Mouse (Mus musculus) NIH3T3 (cell line): Measurements from ENCODE around the gene 1600012H06Rik.
"Not testable (repeated sequence)": the region's sequence is repeated elsewhere in the genome, so short reads cannot be mapped to it uniquely, and the experiment has no call there.

Experiments used
- DNase-seq: peaks from one replicate; pipeline ENCODE4 v3.0.0-alpha.2; 2012; ENCODE audit warnings: low read depth

The 1600012H06Rik gene

GRCm38 (mm10) chr17:14943009-14943728, at the start of gene 1600012H06Rik, which contains the start of gene Wdr27:
TSS of gene 1600012H06Rik (plus strand) at chr17:14943184.
TSS of gene Wdr27 (minus strand) at chr17:14943158.
- DNase-seq = peak; percentile 100

- peak; percentile 53 for DNase-seq
Measured at GRCm38 (mm10) chr17:14895058-14895457, 47.9 kb upstream of the 1600012H06Rik start.

- DNase-seq = no peak
Measured at GRCm38 (mm10) chr17:14898972-14899371, 44.0 kb upstream of the 1600012H06Rik start.

GRCm38 (mm10) chr17:14903212-14903611, 39.8 kb upstream of the 1600012H06Rik start:
- no peak for DNase-seq

GRCm38 (mm10) chr17:14904206-14904605, 38.8 kb upstream of the 1600012H06Rik start:
- no peak for DNase-seq

GRCm38 (mm10) chr17:14904637-14905265, 38.2 kb upstream of the 1600012H06Rik start:
- DNase-seq = peak; percentile 94

- peak; percentile 75 for DNase-seq
Measured at GRCm38 (mm10) chr17:14906611-14907010, 36.4 kb upstream of the 1600012H06Rik start.

GRCm38 (mm10) chr17:14907136-14907535, 35.8 kb upstream of the 1600012H06Rik start:
- DNase-seq = no peak

GRCm38 (mm10) chr17:14909331-14909730, 33.7 kb upstream of the 1600012H06Rik start:
- DNase-seq = no peak

GRCm38 (mm10) chr17:14910771-14911170, 32.2 kb upstream of the 1600012H06Rik start:
- peak; percentile 32 for DNase-seq

- DNase-seq = peak; percentile 41
Measured at GRCm38 (mm10) chr17:14912420-14912819, 30.6 kb upstream of the 1600012H06Rik start.

- no peak for DNase-seq
Measured at GRCm38 (mm10) chr17:14912981-14913380, 30.0 kb upstream of the 1600012H06Rik start.

GRCm38 (mm10) chr17:14914401-14914800, 28.6 kb upstream of the 1600012H06Rik start:
- DNase-seq = no peak

GRCm38 (mm10) chr17:14917866-14918265, 25.1 kb upstream of the 1600012H06Rik start:
- DNase-seq = no peak

- DNase-seq = no peak
Measured at GRCm38 (mm10) chr17:14921582-14921981, 21.4 kb upstream of the 1600012H06Rik start.

GRCm38 (mm10) chr17:14927644-14928218, 15.3 kb upstream of the 1600012H06Rik start:
- no peak for DNase-seq

- no peak for DNase-seq
Measured at GRCm38 (mm10) chr17:14928631-14929030, 14.4 kb upstream of the 1600012H06Rik start.

- DNase-seq = no peak
Measured at GRCm38 (mm10) chr17:14930697-14931096, 12.3 kb upstream of the 1600012H06Rik start.

GRCm38 (mm10) chr17:14931469-14931868, 11.5 kb upstream of the 1600012H06Rik start:
- no peak for DNase-seq

GRCm38 (mm10) chr17:14935280-14935679, 7.7 kb upstream of the 1600012H06Rik start:
- DNase-seq = peak; percentile 5

GRCm38 (mm10) chr17:14935841-14936605, 7.0 kb upstream of the 1600012H06Rik start:
- peak; percentile 32 for DNase-seq

GRCm38 (mm10) chr17:14942181-14942580, 803 bp upstream of the 1600012H06Rik start:
- not testable (repeated sequence) for DNase-seq
